Mouse (Mus musculus) G1E (cell line): Measurements from ENCODE around the gene Gm45618. TPM values are rescaled to one million over a fixed set of nuclear protein-coding genes. Genes with fewer than 3 reads are reported as not detected.

Experiments
- ATAC-seq: 2 replicates; pipeline ENCODE4 v1.8.0; 2016; ENCODE audit warnings: mild to moderate bottlenecking; ENCODE audit not compliant: insufficient number of reproducible peaks, poor library complexity, low FRiP score, severe bottlenecking; ENCODE audit errors: extremely low read depth
- DNase-seq: peaks from one replicate; pipeline ENCODE4 v3.0.0; 2012; ENCODE audit warnings: low spot score
- H3K27me3 ChIP-seq: 2 replicates; pipeline ENCODE4 v1.6.1; 2012; ENCODE audit warnings: mild to moderate bottlenecking, low read length, inconsistent platforms; ENCODE audit not compliant: insufficient read depth
- H3K36me3 ChIP-seq: replicated peaks from 2 replicates; pipeline ENCODE3; 2012; ENCODE audit warnings: mild to moderate bottlenecking, inconsistent platforms
- H3K4me1 ChIP-seq: 2 replicates; pipeline ENCODE4 v1.6.1; 2012; ENCODE audit warnings: low read depth, low read length, inconsistent platforms, mixed read lengths; ENCODE audit not compliant: insufficient read depth
- H3K4me3 ChIP-seq: 2 replicates; pipeline ENCODE4 v1.5.1; 2012; ENCODE audit warnings: low read depth, mild to moderate bottlenecking, inconsistent platforms, low read length, moderate library complexity, mixed read lengths
- H3K9me3 ChIP-seq: replicated peaks from 2 replicates; pipeline ENCODE4 v1.6.1; 2012; ENCODE audit warnings: inconsistent platforms
- CTCF ChIP-seq: IDR thresholded peaks from 2 replicates; pipeline ENCODE4 v1.5.1; 2012; ENCODE audit warnings: low read depth, low read length, inconsistent platforms, mixed read lengths
- GATA1 ChIP-seq: IDR thresholded peaks from 2 replicates; pipeline ENCODE4 v1.6.1; 2012; ENCODE audit warnings: borderline replicate concordance, low read length, inconsistent platforms, mixed read lengths
- GATA2 ChIP-seq: IDR thresholded peaks from 2 replicates; pipeline ENCODE4 v1.6.1; 2012; ENCODE audit warnings: low read depth, low read length, inconsistent platforms, borderline replicate concordance
- POLR2AphosphoS5 ChIP-seq: IDR thresholded peaks from 2 replicates; pipeline ENCODE4 v1.6.1; 2012; ENCODE audit warnings: low read depth, low read length, inconsistent platforms; ENCODE audit not compliant: insufficient replicate concordance
- TAL1 ChIP-seq: conservative IDR thresholded peaks from 2 replicates; pipeline ENCODE4 v1.6.1; 2012; ENCODE audit warnings: low read depth, low read length, inconsistent platforms, mixed read lengths
- polyA plus RNA-seq: library from polyadenylated mRNA; stranded (reverse); fragments of >175 nt; gene quantifications from 2 replicates; pipeline ENCODE4 v1.2.3, GENCODE M21; 2012
- total RNA-seq, 2 experiments: library from RNA; stranded (forward) in 1 of 2; stranded (reverse) in 1 of 2; fragments of 200-1000 nt in 1 of 2; fragments of >200 nt in 1 of 2; fragmentation: Nextera tagmentation in 1 of 2; gene quantifications; 2 replicates each; pipeline ENCODE4 v1.2.3; 2014 to 2017

Gm45618 gene
- total and polyA plus RNA-seq, 3 experiments = not detected

DNA sequence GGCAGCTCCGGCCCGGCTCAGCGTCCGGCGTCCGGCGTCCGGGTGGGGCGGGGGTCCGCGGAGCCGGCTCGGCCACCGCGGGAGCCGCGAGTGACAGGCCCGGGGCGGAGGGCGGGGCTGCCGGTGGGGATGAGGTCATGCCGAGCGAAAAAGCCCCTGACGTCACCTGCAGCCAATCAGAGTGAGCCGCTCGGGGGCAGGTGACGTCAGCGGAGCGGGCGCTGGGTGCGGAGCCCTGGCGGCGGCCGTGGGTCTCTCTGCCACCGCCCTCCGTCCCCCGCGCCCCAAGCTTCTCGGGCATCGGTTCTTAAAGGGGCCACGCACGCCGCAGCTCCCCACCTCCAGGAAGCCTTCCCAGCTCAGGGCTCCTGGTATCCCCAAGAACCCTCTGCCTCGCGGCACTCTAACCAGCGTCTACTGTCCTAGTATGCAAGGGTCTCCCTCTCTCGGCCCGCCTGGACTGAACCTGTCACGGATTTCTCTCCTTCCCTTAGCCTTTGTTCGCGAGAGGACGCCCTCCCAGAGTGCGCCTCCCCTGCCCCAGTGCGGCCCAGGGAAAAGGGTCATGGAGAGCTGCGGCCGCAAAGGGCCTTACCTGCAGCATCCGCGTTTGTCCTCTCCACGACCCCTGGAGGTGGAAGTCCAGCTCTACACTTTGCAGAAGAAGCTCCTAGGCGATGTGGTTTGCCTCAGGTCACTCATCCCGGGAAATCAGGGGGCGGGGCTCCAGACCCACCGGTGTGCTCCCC, 25.2 kb downstream of the Gm45618 start, which contains the start of gene Dusp8:
Gene Dusp8, minus strand, starts transcription at position 661 of the 749 bp plus-strand sequence.
- ATAC-seq = no peak
- Histone ChIP-seq H3K36me3 (no peaks in the 10 kb centered on the region), H3K27me3 (peaks cover 58% of the 10 kb centered on the region), H3K9me3 (peaks cover 10% of the 10 kb centered on the region), H3K4me3 (peak within 1 kb of the TSS; percentile 54; the same call in 1 of the 2 replicates), H3K4me1 (peaks cover 2% of the 10 kb centered on the region; the same call in 1 of the 2 replicates)
- DNase-seq = peak; percentile 22
- TF ChIP-seq GATA2 (no peak), POLR2AphosphoS5 (no peak), GATA1 (no peak), TAL1 (no peak), CTCF (no peak)

DNA sequence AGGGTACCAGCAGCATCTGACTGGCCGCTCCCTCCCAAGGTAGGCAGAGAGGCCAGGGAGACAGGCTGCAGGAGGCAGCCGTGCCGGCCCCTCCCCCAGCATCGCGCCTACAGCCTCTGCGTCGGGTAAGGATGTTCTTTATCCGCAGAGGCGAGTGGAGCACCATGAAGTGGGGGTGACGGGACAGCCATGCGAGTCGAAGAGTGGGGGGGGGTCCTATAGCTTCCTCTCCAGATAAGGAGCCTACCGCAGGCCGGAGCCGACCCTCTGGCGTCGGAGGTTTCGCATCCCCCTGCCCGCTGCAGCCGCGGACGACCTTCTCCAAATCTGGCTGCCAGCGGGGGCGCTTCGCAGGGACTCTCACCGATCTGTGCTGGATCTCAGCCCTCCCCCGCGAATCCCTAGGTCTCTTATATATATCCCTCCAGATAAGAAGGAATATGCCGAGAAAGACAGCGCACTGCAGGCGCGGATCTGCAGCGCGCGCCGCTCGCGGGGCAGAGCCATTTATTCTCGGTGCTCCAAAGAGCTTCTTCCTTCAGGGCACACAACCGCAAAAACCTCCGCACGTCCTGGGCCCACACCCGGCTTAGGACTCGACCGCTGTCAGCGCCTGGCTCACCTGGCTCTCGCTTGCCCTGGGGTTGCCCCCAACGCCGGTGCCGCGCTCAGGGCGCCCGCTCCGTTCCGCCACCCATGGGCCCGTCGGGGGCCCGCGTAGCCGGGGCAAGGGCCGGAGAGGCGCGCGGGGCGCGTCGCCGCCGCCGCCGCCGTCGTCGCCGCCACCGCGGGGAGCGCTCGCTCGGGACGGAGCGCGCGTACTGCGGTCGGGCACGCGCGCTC, 26.0 kb downstream of the Gm45618 start:
- DNase-seq (no peak), ATAC-seq (no peak)
- peaks cover 57% of the 10 kb centered on the region for H3K27me3 ChIP-seq
- TF ChIP-seq CTCF (no peak), TAL1 (no peak), GATA2 (no peak), POLR2AphosphoS5 (no peak), GATA1 (no peak)
- no peaks in the 10 kb centered on the region for H3K36me3 ChIP-seq
- H3K4me3 ChIP-seq = peak overlapping the region; percentile 54; the same call in 1 of the 2 replicates
- H3K9me3 ChIP-seq = peaks cover 10% of the 10 kb centered on the region
- peaks cover 2% of the 10 kb centered on the region; the same call in 1 of the 2 replicates for H3K4me1 ChIP-seq

GRCm38 (mm10) chr7:142093696-142094240, 26.8 kb downstream of the Gm45618 start:
- TF ChIP-seq CTCF = no peak
- no peak for TF ChIP-seq GATA2
- no peak for TF ChIP-seq GATA1
- no peak for TF ChIP-seq POLR2AphosphoS5
- TF ChIP-seq TAL1 = no peak
- peaks cover 10% of the 10 kb centered on the region for H3K9me3 ChIP-seq
- ATAC-seq = no peak
- H3K4me3 ChIP-seq = no peak overlapping the region
- H3K27me3 ChIP-seq = peaks cover 55% of the 10 kb centered on the region
- peaks cover 2% of the 10 kb centered on the region; the same call in 1 of the 2 replicates for H3K4me1 ChIP-seq
- no peak for DNase-seq
- no peaks in the 10 kb centered on the region for H3K36me3 ChIP-seq

- TF ChIP-seq TAL1 (no peak), GATA2 (no peak), CTCF (no peak), GATA1 (no peak), POLR2AphosphoS5 (no peak)
- Histone ChIP-seq H3K27me3 (peaks cover 52% of the 10 kb centered on the region), H3K4me3 (no peak overlapping the region), H3K9me3 (peaks cover 10% of the 10 kb centered on the region), H3K4me1 (peaks cover 5% of the 10 kb centered on the region), H3K36me3 (no peaks in the 10 kb centered on the region)
- ATAC-seq (no peak), DNase-seq (no peak)
Measured at GRCm38 (mm10) chr7:142092991-142093390, 27.5 kb downstream of the Gm45618 start.

DNA sequence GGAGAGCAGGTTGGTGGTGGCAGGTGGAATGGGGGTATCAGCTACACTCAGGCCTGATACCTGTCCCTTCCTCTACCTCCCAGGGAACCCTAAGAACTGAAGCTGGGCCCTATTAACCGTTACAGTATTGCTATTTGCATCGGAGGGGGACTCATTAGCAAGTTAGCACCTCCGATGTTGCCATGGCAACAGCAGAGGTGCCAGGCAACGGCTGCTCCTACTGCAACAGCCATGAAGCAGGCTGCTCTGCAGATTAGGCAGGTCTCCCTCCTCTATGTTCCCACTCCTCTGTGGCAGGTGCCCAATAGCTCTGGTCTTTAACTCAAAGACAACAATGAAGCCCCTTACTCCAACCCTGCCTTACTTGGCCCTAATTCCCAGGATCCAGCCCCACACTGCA, 28.7 kb downstream of the Gm45618 start:
- DNase-seq (no peak), ATAC-seq (no peak)
- Histone ChIP-seq H3K4me3 (no peak overlapping the region), H3K27me3 (peaks cover 42% of the 10 kb centered on the region), H3K9me3 (peaks cover 10% of the 10 kb centered on the region), H3K4me1 (peaks cover 6% of the 10 kb centered on the region), H3K36me3 (no peaks in the 10 kb centered on the region)
- TF ChIP-seq TAL1 = no peak
- TF ChIP-seq GATA1 = no peak
- TF ChIP-seq GATA2 = no peak
- no peak for TF ChIP-seq POLR2AphosphoS5
- no peak for TF ChIP-seq CTCF
